Mouse (Mus musculus): Measurements from ENCODE around the gene Ccnb1. TPM values are rescaled to one million over a fixed set of nuclear protein-coding genes. Genes with fewer than 3 reads are reported as not detected.
A peak's percentile ranks its signal among the peaks of the same experiment; 100 is the strongest.

Ccnb1 gene
- total and polyA plus RNA-seq, 3 experiments, result 139 to 682 (median 229) TPM

- TF ChIP-seq HCFC1 (IDR thresholded peaks at IDR 0.05; ENCODE audit: low read depth, low read length) (0 out of 2 replicates have a peak, but pooled peaks have one; percentile 40), MYB (IDR thresholded peaks at IDR 0.05; ENCODE audit: low read depth, low read length) (no peak), POLR2A (IDR thresholded peaks at IDR 0.05; ENCODE audit: control insufficient read depth in 1 of 2, insufficient read depth in 1 of 2, low read depth in 1 of 2, low read length in 2 of 2, poor library complexity in 1 of 2) (peak in 1 of 2 experiments; percentile 88; a peak in 2 of 4 replicates), POLR2AphosphoS2 (IDR thresholded peaks at IDR 0.05; ENCODE audit: low read length) (no peak; the same call in 1 of the 2 replicates)
Measured at GRCm38 (mm10) chr13:100785806-100786413, 460 bp downstream of the Ccnb1 start (continued).

GRCm38 (mm10) chr13:100777491-100777890 is 8.9 kb downstream of the Ccnb1 start:
- Histone ChIP-seq H3K4me3 (ENCODE audit: control insufficient read depth in 1 of 2, insufficient read depth in 1 of 2, low read depth in 2 of 2, low read length in 2 of 2) (no peak overlapping the region), H3K4me1 (ENCODE audit: control insufficient read depth in 1 of 2, insufficient read depth in 2 of 2, low read length in 2 of 2) (peaks cover 15 to 36% of the 10 kb centered on the region in 2 experiments)
- DNase-seq (ENCODE audit: low read depth, low spot score), result peak; percentile 93

GRCm38 (mm10) chr13:100776710-100777109 is 9.7 kb downstream of the Ccnb1 start:
- peak overlapping the region; percentile 49 for H3K27ac ChIP-seq (ENCODE audit: control insufficient read depth, low read depth, low read length)
- DNase-seq (ENCODE audit: low read depth, low spot score), result peak; percentile 27
- no peak overlapping the region for H3K9ac ChIP-seq (ENCODE audit: control insufficient read depth, low read depth, low read length, poor library complexity, severe bottlenecking)
- H3K79me2 ChIP-seq (ENCODE audit: control insufficient read depth, insufficient read depth, low read length, poor library complexity), result peaks cover 10% of the 10 kb centered on the region
- no peak overlapping the region for H3K4me3 ChIP-seq (ENCODE audit: control insufficient read depth in 1 of 2, insufficient read depth in 1 of 2, low read depth in 2 of 2, low read length in 2 of 2)
- TF ChIP-seq RCOR1 (IDR thresholded peaks at IDR 0.05; ENCODE audit: low read depth, low read length) (0 out of 2 replicates have a peak, but pooled peaks have one; percentile 20), MXI1 (IDR thresholded peaks at IDR 0.05; ENCODE audit: low read depth, low read length) (0 out of 2 replicates have a peak, but pooled peaks have one; percentile 18), EP300 (IDR thresholded peaks at IDR 0.05; ENCODE audit: low read depth in 1 of 2, low read length in 2 of 2) (peak in 1 of 2 experiments; percentile 33; a peak in 1 of 4 replicates), JUND (IDR thresholded peaks at IDR 0.05; ENCODE audit: low read depth, low read length) (no peak), TAL1 (IDR thresholded peaks at IDR 0.05; ENCODE audit: low read length) (peak; percentile 60; the same call in 1 of the 2 replicates)
- H3K9me3 ChIP-seq (replicated peaks; ENCODE audit: insufficient read depth, low read length), result no peaks in the 10 kb centered on the region
- peaks cover 15 to 36% of the 10 kb centered on the region in 2 experiments for H3K4me1 ChIP-seq (ENCODE audit: control insufficient read depth in 1 of 2, insufficient read depth in 2 of 2, low read length in 2 of 2)
- H3K36me3 ChIP-seq (ENCODE audit: control insufficient read depth in 1 of 2, insufficient read depth in 2 of 2, low read length in 2 of 2), result peaks cover under 1 to 40% of the 10 kb centered on the region in 2 experiments; a peak in 3 of 4 replicates
- no peaks in the 10 kb centered on the region for H3K27me3 ChIP-seq (ENCODE audit: control insufficient read depth in 1 of 2, insufficient read depth in 2 of 2, low read length in 2 of 2)

More at GRCm38 (mm10) chr13:100777491-100777890, 8.9 kb downstream of the Ccnb1 start:
- peaks cover 10% of the 10 kb centered on the region for H3K79me2 ChIP-seq (ENCODE audit: control insufficient read depth, insufficient read depth, low read length, poor library complexity)
- TF ChIP-seq BHLHE40 (IDR thresholded peaks at IDR 0.05; ENCODE audit: borderline replicate concordance, low read depth, low read length), result no peak
- TF ChIP-seq CHD1 (IDR thresholded peaks at IDR 0.05; ENCODE audit: low read depth, low read length), result no peak
- TF ChIP-seq CTCF (IDR thresholded peaks at IDR 0.05 in 2 of 3, conservative IDR thresholded peaks at IDR 0.05 in 1 of 3; ENCODE audit: control insufficient read depth in 1 of 3, insufficient read depth in 1 of 3, low read depth in 2 of 3, low read length in 3 of 3, poor library complexity in 1 of 3, severe bottlenecking in 1 of 3), result no peak
- no peak for TF ChIP-seq HCFC1 (IDR thresholded peaks at IDR 0.05; ENCODE audit: low read depth, low read length)
- TF ChIP-seq SIN3A (IDR thresholded peaks at IDR 0.05; ENCODE audit: low read length), result peak; percentile 77
- 0 out of 2 replicates have a peak, but pooled peaks have one; percentile 34 for TF ChIP-seq MXI1 (IDR thresholded peaks at IDR 0.05; ENCODE audit: low read depth, low read length)
- TF ChIP-seq MAZ (IDR thresholded peaks at IDR 0.05; ENCODE audit: low read depth, low read length), result no peak
- TF ChIP-seq GATA1 (IDR thresholded peaks at IDR 0.05; ENCODE audit: low read depth, low read length), result peak; percentile 95
- TF ChIP-seq TBP (IDR thresholded peaks at IDR 0.05; ENCODE audit: low read depth, low read length), result no peak; the same call in 1 of the 2 replicates
- no peak for TF ChIP-seq MYB (IDR thresholded peaks at IDR 0.05; ENCODE audit: low read depth, low read length)
- TF ChIP-seq ETS1 (IDR thresholded peaks at IDR 0.05; ENCODE audit: low read depth, low read length), result peak; percentile 76; the same call in 1 of the 2 replicates
- no peak for TF ChIP-seq POLR2AphosphoS5 (IDR thresholded peaks at IDR 0.05; ENCODE audit: borderline replicate concordance, low read depth, low read length)
- no peak for TF ChIP-seq NRF1 (IDR thresholded peaks at IDR 0.05; ENCODE audit: insufficient read depth, low read depth, low read length, poor library complexity, severe bottlenecking)
- peak; percentile 88 to 94 for TF ChIP-seq EP300 (IDR thresholded peaks at IDR 0.05; ENCODE audit: low read depth in 1 of 2, low read length in 2 of 2)
- TF ChIP-seq MAX (IDR thresholded peaks at IDR 0.05; ENCODE audit: low read length), result no peak
- TF ChIP-seq MYC (IDR thresholded peaks at IDR 0.05; ENCODE audit: low read depth, low read length), result no peak
- no peak for TF ChIP-seq E2F4 (IDR thresholded peaks at IDR 0.05; ENCODE audit: borderline replicate concordance, low read depth, low read length)
- TF ChIP-seq MAFK (IDR thresholded peaks at IDR 0.05; ENCODE audit: borderline replicate concordance, low read depth, low read length), result no peak
- 0 out of 2 replicates have a peak, but pooled peaks have one; percentile 6 for TF ChIP-seq SMC3 (IDR thresholded peaks at IDR 0.05; ENCODE audit: low read depth, low read length)
- TF ChIP-seq ZC3H11A (IDR thresholded peaks at IDR 0.05; ENCODE audit: low read depth, low read length), result no peak
- TF ChIP-seq ZNF384 (IDR thresholded peaks at IDR 0.05; ENCODE audit: low read depth, low read length), result no peak
- TF ChIP-seq POLR2A (IDR thresholded peaks at IDR 0.05; ENCODE audit: control insufficient read depth in 1 of 2, insufficient read depth in 1 of 2, low read depth in 1 of 2, low read length in 2 of 2, poor library complexity in 1 of 2), result peak in 1 of 2 experiments; percentile 51; a peak in 2 of 4 replicates
- TF ChIP-seq USF1 (IDR thresholded peaks at IDR 0.05; ENCODE audit: low read depth, low read length), result no peak
- peak; percentile 10; the same call in 1 of the 2 replicates for TF ChIP-seq ZMIZ1 (IDR thresholded peaks at IDR 0.05; ENCODE audit: low read depth, low read length)
- peak; percentile 95; the same call in 1 of the 2 replicates for TF ChIP-seq RCOR1 (IDR thresholded peaks at IDR 0.05; ENCODE audit: low read depth, low read length)
- TF ChIP-seq TAL1 (IDR thresholded peaks at IDR 0.05; ENCODE audit: low read length), result peak; percentile 95
- TF ChIP-seq RAD21 (IDR thresholded peaks at IDR 0.05; ENCODE audit: low read depth, low read length), result no peak
- no peak; the same call in 1 of the 2 replicates for TF ChIP-seq CHD2 (IDR thresholded peaks at IDR 0.05; ENCODE audit: low read length)
- no peak for TF ChIP-seq UBTF (IDR thresholded peaks at IDR 0.05; ENCODE audit: borderline replicate concordance, insufficient read depth, low read depth, low read length)
- TF ChIP-seq TCF12 (IDR thresholded peaks at IDR 0.05; ENCODE audit: low read depth, low read length), result peak; percentile 98
- TF ChIP-seq POLR2AphosphoS2 (IDR thresholded peaks at IDR 0.05; ENCODE audit: low read length), result peak; percentile 74
- no peaks in the 10 kb centered on the region for H3K9me3 ChIP-seq (replicated peaks; ENCODE audit: insufficient read depth, low read length)
- no peaks in the 10 kb centered on the region for H3K27me3 ChIP-seq (ENCODE audit: control insufficient read depth in 1 of 2, insufficient read depth in 2 of 2, low read length in 2 of 2)
- H3K36me3 ChIP-seq (ENCODE audit: control insufficient read depth in 1 of 2, insufficient read depth in 2 of 2, low read length in 2 of 2), result peaks cover 8 to 43% of the 10 kb centered on the region in 2 experiments; a peak in 3 of 4 replicates
- no peak overlapping the region for H3K9ac ChIP-seq (ENCODE audit: control insufficient read depth, low read depth, low read length, poor library complexity, severe bottlenecking)
- H3K27ac ChIP-seq (ENCODE audit: control insufficient read depth, low read depth, low read length), result peak overlapping the region; percentile 77
